Mouse (Mus musculus) 3134 (cell line): ENCODE data around the gene Gramd2.
"Not testable (repeated sequence)": the region's sequence is repeated elsewhere in the genome, so short reads cannot be mapped to it uniquely, and the experiment has no call there.

ENCODE experiments used
- DNase-seq: peaks from one replicate; pipeline ENCODE4 v3.0.0-alpha.2; 2011; ENCODE audit warnings: low spot score; ENCODE audit not compliant: insufficient read length; ENCODE audit errors: extremely low read depth

The Gramd2 gene

GRCm38 (mm10) chr9:59766966-59767461 is 87.1 kb downstream of the Gramd2 start:
- DNase-seq: not testable (repeated sequence)
